Mouse (Mus musculus): Measurements from ENCODE around the gene Prl2c5.

Gene Prl2c5

GRCm38 (mm10) chr13:13182415-13182814, at the start of gene Prl2c5:
TSS of gene Prl2c5 (plus strand) at chr13:13182715.
- 56% methylated on average over 2 of the region's 2 CpGs for WGBS

GRCm38 (mm10) chr13:13162777-13163485, 19.6 kb upstream of the Prl2c5 start:
- WGBS, result 66% methylated on average over 5 of the region's 7 CpGs

- 76% methylated on average over 2 of the region's 2 CpGs for whole genome bisulfite sequencing
Observed at GRCm38 (mm10) chr13:13168631-13169030, 13.9 kb upstream of the Prl2c5 start.

- WGBS, result 58% methylated on average over 1 of the region's 1 CpGs
Observed at GRCm38 (mm10) chr13:13173616-13174136, 8.8 kb upstream of the Prl2c5 start.

- 60% methylated on average over 2 of the region's 2 CpGs for WGBS
Observed at GRCm38 (mm10) chr13:13175736-13176135, 6.8 kb upstream of the Prl2c5 start.

- WGBS, result 82% methylated on average over 2 of the region's 2 CpGs
Observed at GRCm38 (mm10) chr13:13216363-13216762, 33.8 kb downstream of the Prl2c5 start.

- 66% methylated on average over 5 of the region's 5 CpGs for WGBS
Observed at GRCm38 (mm10) chr13:13220231-13220630, 37.7 kb downstream of the Prl2c5 start.

GRCm38 (mm10) chr13:13237456-13237855, 54.9 kb downstream of the Prl2c5 start:
- 0% methylated on average over 1 of the region's 1 CpGs for WGBS

Measured in cerebral cortex, adult 2 months (tissue).